10 mouse cellular contexts compared by ENCODE assay signal in genomic region chr5:97110133-97110532, GRCm38 (mm10). TPM values are rescaled to one million over a fixed set of nuclear protein-coding genes. Genes with fewer than 3 reads are reported as not detected.
DNase-seq lines count a peak whose midpoint lies in the region; ATAC-seq lines count a peak whose summit lies in the region.
"Had no signal": no experiment of that assay in that cellular context is flagged by ENCODE, and none has a peak within 500 bp of the region (broad histone marks: within the 10 kb centered on the region; RNA-seq: fewer than 3 reads in every experiment).

No protein-coding gene starts in this region.

- WGBS in intestine, embryonic 14.5 days, result 47% methylated on average over 2 of the region's 2 CpGs
- WGBS in intestine, embryonic 16.5 days, result 51% methylated on average over 2 of the region's 2 CpGs
- 41% methylated on average over 2 of the region's 2 CpGs for WGBS in forebrain, embryonic 10.5 days
- 26% methylated on average over 2 of the region's 2 CpGs for WGBS in limb, embryonic 12.5 days
- 26% methylated on average over 2 of the region's 2 CpGs for WGBS in midbrain, embryonic 15.5 days

- no peak for DNase-seq in intestine, embryonic 14.5 days (ENCODE audit: low spot score)
- DNase-seq in forebrain, embryonic 10.5 days (ENCODE audit: extremely low spot score, low spot score), result no peak
- no peak for DNase-seq in embryo, embryonic 10.5 days (ENCODE audit: low spot score)
- DNase-seq in thymus, adult 18-20 months, result no peak
- DNase-seq: gastrocnemius, postnatal 10 days; heart, postnatal 14 days had no signal

- H3K4me1 ChIP-seq in intestine, embryonic 14.5 days (replicated peaks; ENCODE audit: control insufficient read depth, insufficient read depth, low read length), result peaks cover 9% of the 10 kb centered on the region; the same call in 1 of the 2 replicates
- H3K4me1 ChIP-seq in intestine, embryonic 16.5 days (ENCODE audit: control insufficient read depth, insufficient read depth, low read length), result peaks cover 8% of the 10 kb centered on the region; the same call in 1 of the 2 replicates
- peaks cover 13% of the 10 kb centered on the region for H3K4me1 ChIP-seq in forebrain, embryonic 10.5 days
- peaks cover 12% of the 10 kb centered on the region for H3K4me1 ChIP-seq in limb, embryonic 12.5 days (replicated peaks)
- H3K4me1 ChIP-seq in midbrain, embryonic 15.5 days, result peaks cover 27% of the 10 kb centered on the region

- no peaks in the 10 kb centered on the region for H3K27me3 ChIP-seq in intestine, embryonic 14.5 days (replicated peaks; ENCODE audit: control insufficient read depth, insufficient read depth, low read length)
- H3K27me3 ChIP-seq in intestine, embryonic 16.5 days (replicated peaks; ENCODE audit: control insufficient read depth, insufficient read depth, low read length), result no peaks in the 10 kb centered on the region
- no peaks in the 10 kb centered on the region for H3K27me3 ChIP-seq in forebrain, embryonic 10.5 days (ENCODE audit: poor library complexity, severe bottlenecking)
- peaks cover 4% of the 10 kb centered on the region; the same call in 1 of the 2 replicates for H3K27me3 ChIP-seq in limb, embryonic 12.5 days
- H3K27me3 ChIP-seq in midbrain, embryonic 15.5 days (replicated peaks), result no peaks in the 10 kb centered on the region

- no peaks in the 10 kb centered on the region for H3K9me3 ChIP-seq in intestine, embryonic 14.5 days (ENCODE audit: control insufficient read depth, low read length)
- no peaks in the 10 kb centered on the region for H3K9me3 ChIP-seq in intestine, embryonic 16.5 days (ENCODE audit: control insufficient read depth, low read length)
- no peaks in the 10 kb centered on the region for H3K9me3 ChIP-seq in forebrain, embryonic 10.5 days
- no peaks in the 10 kb centered on the region for H3K9me3 ChIP-seq in limb, embryonic 12.5 days
- H3K9me3 ChIP-seq in midbrain, embryonic 15.5 days, result no peaks in the 10 kb centered on the region

- H3K27ac ChIP-seq in intestine, embryonic 14.5 days (ENCODE audit: low read depth), result no peak overlapping the region
- H3K27ac ChIP-seq in intestine, embryonic 16.5 days (ENCODE audit: low read length), result no peak overlapping the region
- H3K27ac ChIP-seq in forebrain, embryonic 10.5 days, result no peak overlapping the region
- H3K27ac ChIP-seq in limb, embryonic 12.5 days, result no peak overlapping the region
- H3K27ac ChIP-seq in midbrain, embryonic 15.5 days, result no peak overlapping the region

- no peaks in the 10 kb centered on the region for H3K36me3 ChIP-seq in intestine, embryonic 14.5 days (ENCODE audit: control insufficient read depth, insufficient read depth, low read length)
- no peaks in the 10 kb centered on the region for H3K36me3 ChIP-seq in intestine, embryonic 16.5 days (ENCODE audit: control insufficient read depth, insufficient read depth, low read length)
- H3K36me3 ChIP-seq in forebrain, embryonic 10.5 days (replicated peaks), result peaks cover 21% of the 10 kb centered on the region
- peaks cover 22% of the 10 kb centered on the region for H3K36me3 ChIP-seq in limb, embryonic 12.5 days
- H3K36me3 ChIP-seq in midbrain, embryonic 15.5 days (replicated peaks), result peaks cover 8% of the 10 kb centered on the region; the same call in 1 of the 2 replicates

- no peak overlapping the region for H3K9ac ChIP-seq in intestine, embryonic 14.5 days (ENCODE audit: low read length)
- no peak overlapping the region for H3K9ac ChIP-seq in intestine, embryonic 16.5 days (ENCODE audit: low read depth, low read length)
- H3K9ac ChIP-seq in limb, embryonic 12.5 days (replicated peaks), result no peak overlapping the region
- peak overlapping the region; percentile 85 for H3K9ac ChIP-seq in midbrain, embryonic 15.5 days

- ATAC-seq in intestine, embryonic 14.5 days (replicated peaks; ENCODE audit: low FRiP score, low TSS enrichment, low read depth), result no peak
- no peak for ATAC-seq in intestine, embryonic 16.5 days
- no peak for ATAC-seq in limb, embryonic 12.5 days (ENCODE audit: insufficient number of reproducible peaks, insufficient read depth, low FRiP score, low TSS enrichment, low read depth)
- ATAC-seq in midbrain, embryonic 15.5 days (replicated peaks), result no peak
- no peak for ATAC-seq in megakaryocyte progenitor cell, adult 5-6 weeks (replicated peaks; ENCODE audit: poor library complexity)

- peak overlapping the region; percentile 68; the same call in 1 of the 2 replicates for H3K4me2 ChIP-seq in intestine, embryonic 14.5 days (ENCODE audit: low read length)
- no peak overlapping the region for H3K4me2 ChIP-seq in intestine, embryonic 16.5 days (ENCODE audit: low read depth, low read length)
- H3K4me2 ChIP-seq in limb, embryonic 12.5 days, result peak overlapping the region; percentile 76
- H3K4me2 ChIP-seq in midbrain, embryonic 15.5 days, result peak overlapping the region; percentile 69

- H3K4me3 ChIP-seq in intestine, embryonic 14.5 days (ENCODE audit: low read depth, low read length), result 0 out of 2 replicates have a peak overlapping the region, but pooled peaks have one; percentile 59
- H3K4me3 ChIP-seq in intestine, embryonic 16.5 days (ENCODE audit: low read length), result no peak overlapping the region
- peak overlapping the region; percentile 75 for H3K4me3 ChIP-seq in forebrain, embryonic 10.5 days
- peak overlapping the region; percentile 65; the same call in 1 of the 2 replicates for H3K4me3 ChIP-seq in limb, embryonic 12.5 days (replicated peaks)
- H3K4me3 ChIP-seq in midbrain, embryonic 15.5 days, result peak overlapping the region; percentile 77

RNA-seq across cellular contexts. Expression of gene Paqr3, which starts 1.3 kb away (rescaled TPM):
- polyA plus RNA-seq in intestine, embryonic 14.5 days (2014; fragmentation: Nextera tagmentation; extraction: Ambion mirVana), result 3.6 and 4.1 TPM in 2 replicates
- 1.4 and 1.8 TPM in 2 replicates for polyA plus RNA-seq in intestine, embryonic 16.5 days (2015; fragmentation: Nextera tagmentation; extraction: Ambion mirVana)
- 7.0 and 7.9 TPM in 2 replicates for polyA plus RNA-seq in forebrain, embryonic 10.5 days (2016; fragmentation: Nextera tagmentation; extraction: Ambion mirVana)
- polyA plus RNA-seq in limb, embryonic 12.5 days (2016; fragmentation: Nextera tagmentation; extraction: Ambion mirVana), result 8.9 and 9.1 TPM in 2 replicates
- polyA plus RNA-seq in midbrain, embryonic 15.5 days (2015; fragmentation: Nextera tagmentation; extraction: Ambion mirVana), result 26.7 and 28.3 TPM in 2 replicates
- 3.1 and 6.2 TPM in 2 replicates for total RNA-seq in megakaryocyte progenitor cell, adult 5-6 weeks (2015)
- 3.9 and 4.7 TPM in 2 replicates for total RNA-seq in megakaryocyte progenitor cell, adult 5-6 weeks (2017)
